Mouse (Mus musculus): ENCODE measurements around the gene Reln. TPM values are rescaled to one million over a fixed set of nuclear protein-coding genes. Genes with fewer than 3 reads are reported as not detected.

Gene Reln
- polyA plus RNA-seq, 1 experiment from 2014 or later, result 10.6 TPM

- no peaks in the 10 kb centered on the region for H3K27me3 ChIP-seq (ENCODE audit: control insufficient read depth, insufficient read depth, low read length)
- H3K4me1 ChIP-seq (replicated peaks; ENCODE audit: control insufficient read depth, insufficient read depth, low read length), result no peaks in the 10 kb centered on the region
- no peak overlapping the region for H3K9ac ChIP-seq (ENCODE audit: low read depth, low read length)
- 62% methylated on average over 2 of the region's 2 CpGs for WGBS
- no peak overlapping the region for H3K4me2 ChIP-seq (replicated peaks; ENCODE audit: low read depth, low read length)
- no peak for DNase-seq (ENCODE audit: low spot score)
- H3K9me3 ChIP-seq (ENCODE audit: control insufficient read depth, low read length), result no peaks in the 10 kb centered on the region; the same call in 1 of the 2 replicates
- H3K4me3 ChIP-seq (ENCODE audit: low read depth, low read length), result no peak overlapping the region
- no peak overlapping the region for H3K27ac ChIP-seq (ENCODE audit: low read depth, low read length)
- no peaks in the 10 kb centered on the region for H3K36me3 ChIP-seq (ENCODE audit: control insufficient read depth, insufficient read depth, low read length)
- no peak for ATAC-seq (ENCODE audit: low FRiP score)
Measured at GRCm38 (mm10) chr5:22139015-22139414, 205.5 kb downstream of the Reln start.

- Histone ChIP-seq H3K4me1 (replicated peaks; ENCODE audit: control insufficient read depth, insufficient read depth, low read length) (no peaks in the 10 kb centered on the region), H3K27ac (ENCODE audit: low read depth, low read length) (no peak overlapping the region), H3K4me3 (ENCODE audit: low read depth, low read length) (no peak overlapping the region), H3K4me2 (replicated peaks; ENCODE audit: low read depth, low read length) (no peak overlapping the region), H3K36me3 (ENCODE audit: control insufficient read depth, insufficient read depth, low read length) (no peaks in the 10 kb centered on the region), H3K9me3 (ENCODE audit: control insufficient read depth, low read length) (no peaks in the 10 kb centered on the region; the same call in 1 of the 2 replicates), H3K27me3 (ENCODE audit: control insufficient read depth, insufficient read depth, low read length) (no peaks in the 10 kb centered on the region), H3K9ac (ENCODE audit: low read depth, low read length) (no peak overlapping the region)
- no peak for DNase-seq (ENCODE audit: low spot score)
- ATAC-seq (ENCODE audit: low FRiP score), result no peak
- WGBS, result 83% methylated on average over 9 of the region's 9 CpGs
Measured at GRCm38 (mm10) chr5:22134402-22134801, 210.1 kb downstream of the Reln start.

- Histone ChIP-seq H3K4me1 (replicated peaks; ENCODE audit: control insufficient read depth, insufficient read depth, low read length) (no peaks in the 10 kb centered on the region), H3K4me3 (ENCODE audit: low read depth, low read length) (no peak overlapping the region), H3K9ac (ENCODE audit: low read depth, low read length) (no peak overlapping the region), H3K36me3 (ENCODE audit: control insufficient read depth, insufficient read depth, low read length) (no peaks in the 10 kb centered on the region), H3K27me3 (ENCODE audit: control insufficient read depth, insufficient read depth, low read length) (no peaks in the 10 kb centered on the region), H3K4me2 (replicated peaks; ENCODE audit: low read depth, low read length) (no peak overlapping the region), H3K27ac (ENCODE audit: low read depth, low read length) (no peak overlapping the region), H3K9me3 (ENCODE audit: control insufficient read depth, low read length) (no peaks in the 10 kb centered on the region)
- ATAC-seq (ENCODE audit: low FRiP score) (no peak), DNase-seq (ENCODE audit: low spot score) (no peak)
- 93% methylated on average over 5 of the region's 5 CpGs for WGBS
Measured at GRCm38 (mm10) chr5:22131730-22132522, 212.6 kb downstream of the Reln start.

- H3K4me1 ChIP-seq (replicated peaks; ENCODE audit: control insufficient read depth, insufficient read depth, low read length), result no peaks in the 10 kb centered on the region
Measured at GRCm38 (mm10) chr5:22127583-22127982, 216.9 kb downstream of the Reln start.

GRCm38 (mm10) chr5:22119296-22119695 is 225.2 kb downstream of the Reln start:
- Histone ChIP-seq H3K4me1 (replicated peaks; ENCODE audit: control insufficient read depth, insufficient read depth, low read length) (no peaks in the 10 kb centered on the region), H3K4me3 (ENCODE audit: low read depth, low read length) (no peak overlapping the region), H3K9ac (ENCODE audit: low read depth, low read length) (no peak overlapping the region), H3K9me3 (ENCODE audit: control insufficient read depth, low read length) (no peaks in the 10 kb centered on the region), H3K27me3 (ENCODE audit: control insufficient read depth, insufficient read depth, low read length) (no peaks in the 10 kb centered on the region), H3K36me3 (ENCODE audit: control insufficient read depth, insufficient read depth, low read length) (no peaks in the 10 kb centered on the region), H3K4me2 (replicated peaks; ENCODE audit: low read depth, low read length) (no peak overlapping the region), H3K27ac (ENCODE audit: low read depth, low read length) (no peak overlapping the region)
- WGBS, result 45% methylated on average over 1 of the region's 1 CpGs
- DNase-seq (ENCODE audit: low spot score) (no peak), ATAC-seq (ENCODE audit: low FRiP score) (no peak)

More at GRCm38 (mm10) chr5:22127583-22127982, 216.9 kb downstream of the Reln start:
- ATAC-seq (ENCODE audit: low FRiP score) (no peak), DNase-seq (ENCODE audit: low spot score) (no peak)
- no peaks in the 10 kb centered on the region for H3K27me3 ChIP-seq (ENCODE audit: control insufficient read depth, insufficient read depth, low read length)
- H3K4me2 ChIP-seq (replicated peaks; ENCODE audit: low read depth, low read length), result no peak overlapping the region
- no peak overlapping the region for H3K27ac ChIP-seq (ENCODE audit: low read depth, low read length)
- H3K9ac ChIP-seq (ENCODE audit: low read depth, low read length), result no peak overlapping the region
- H3K9me3 ChIP-seq (ENCODE audit: control insufficient read depth, low read length), result no peaks in the 10 kb centered on the region
- no peaks in the 10 kb centered on the region for H3K36me3 ChIP-seq (ENCODE audit: control insufficient read depth, insufficient read depth, low read length)
- H3K4me3 ChIP-seq (ENCODE audit: low read depth, low read length), result no peak overlapping the region

GRCm38 (mm10) chr5:22118456-22118855 is 226.0 kb downstream of the Reln start:
- ATAC-seq (ENCODE audit: low FRiP score), result no peak
- Histone ChIP-seq H3K27ac (ENCODE audit: low read depth, low read length) (no peak overlapping the region), H3K4me1 (replicated peaks; ENCODE audit: control insufficient read depth, insufficient read depth, low read length) (no peaks in the 10 kb centered on the region), H3K4me2 (replicated peaks; ENCODE audit: low read depth, low read length) (no peak overlapping the region), H3K36me3 (ENCODE audit: control insufficient read depth, insufficient read depth, low read length) (no peaks in the 10 kb centered on the region), H3K4me3 (ENCODE audit: low read depth, low read length) (no peak overlapping the region), H3K27me3 (ENCODE audit: control insufficient read depth, insufficient read depth, low read length) (no peaks in the 10 kb centered on the region), H3K9me3 (ENCODE audit: control insufficient read depth, low read length) (no peaks in the 10 kb centered on the region), H3K9ac (ENCODE audit: low read depth, low read length) (no peak overlapping the region)
- WGBS, result 61% methylated on average over 6 of the region's 6 CpGs
- no peak for DNase-seq (ENCODE audit: low spot score)

- H3K9ac ChIP-seq (ENCODE audit: low read depth, low read length), result no peak overlapping the region
- H3K4me1 ChIP-seq (replicated peaks; ENCODE audit: control insufficient read depth, insufficient read depth, low read length), result no peaks in the 10 kb centered on the region
- DNase-seq (ENCODE audit: low spot score) (no peak), ATAC-seq (ENCODE audit: low FRiP score) (no peak)
- no peaks in the 10 kb centered on the region for H3K27me3 ChIP-seq (ENCODE audit: control insufficient read depth, insufficient read depth, low read length)
- WGBS, result 85% methylated on average over 9 of the region's 9 CpGs
- no peaks in the 10 kb centered on the region for H3K9me3 ChIP-seq (ENCODE audit: control insufficient read depth, low read length)
- H3K4me2 ChIP-seq (replicated peaks; ENCODE audit: low read depth, low read length), result no peak overlapping the region
- no peaks in the 10 kb centered on the region for H3K36me3 ChIP-seq (ENCODE audit: control insufficient read depth, insufficient read depth, low read length)
- H3K27ac ChIP-seq (ENCODE audit: low read depth, low read length), result no peak overlapping the region
- no peak overlapping the region for H3K4me3 ChIP-seq (ENCODE audit: low read depth, low read length)
Measured at GRCm38 (mm10) chr5:22116922-22117321, 227.6 kb downstream of the Reln start.

GRCm38 (mm10) chr5:22106811-22107485 is 237.6 kb downstream of the Reln start:
- 84% methylated on average over 9 of the region's 9 CpGs for WGBS
- no peaks in the 10 kb centered on the region for H3K9me3 ChIP-seq (ENCODE audit: control insufficient read depth, low read length)
- no peak for DNase-seq (ENCODE audit: low spot score)

GRCm38 (mm10) chr5:22094984-22095383 is 249.5 kb downstream of the Reln start:
- Histone ChIP-seq H3K9me3 (ENCODE audit: control insufficient read depth, low read length) (no peaks in the 10 kb centered on the region), H3K4me1 (replicated peaks; ENCODE audit: control insufficient read depth, insufficient read depth, low read length) (no peaks in the 10 kb centered on the region), H3K4me2 (replicated peaks; ENCODE audit: low read depth, low read length) (no peak overlapping the region), H3K27me3 (ENCODE audit: control insufficient read depth, insufficient read depth, low read length) (no peaks in the 10 kb centered on the region), H3K27ac (ENCODE audit: low read depth, low read length) (no peak overlapping the region), H3K4me3 (ENCODE audit: low read depth, low read length) (no peak overlapping the region), H3K36me3 (ENCODE audit: control insufficient read depth, insufficient read depth, low read length) (no peaks in the 10 kb centered on the region), H3K9ac (ENCODE audit: low read depth, low read length) (no peak overlapping the region)
- ATAC-seq (ENCODE audit: low FRiP score), result no peak
- no peak for DNase-seq (ENCODE audit: low spot score)
- WGBS, result 84% methylated on average over 5 of the region's 5 CpGs

More at GRCm38 (mm10) chr5:22106811-22107485, 237.6 kb downstream of the Reln start:
- no peak overlapping the region for H3K27ac ChIP-seq (ENCODE audit: low read depth, low read length)
- no peak for ATAC-seq (ENCODE audit: low FRiP score)
- H3K9ac ChIP-seq (ENCODE audit: low read depth, low read length), result no peak overlapping the region
- H3K4me3 ChIP-seq (ENCODE audit: low read depth, low read length), result no peak overlapping the region
- no peak overlapping the region for H3K4me2 ChIP-seq (replicated peaks; ENCODE audit: low read depth, low read length)
- H3K36me3 ChIP-seq (ENCODE audit: control insufficient read depth, insufficient read depth, low read length), result no peaks in the 10 kb centered on the region
- H3K27me3 ChIP-seq (ENCODE audit: control insufficient read depth, insufficient read depth, low read length), result no peaks in the 10 kb centered on the region
- H3K4me1 ChIP-seq (replicated peaks; ENCODE audit: control insufficient read depth, insufficient read depth, low read length), result no peaks in the 10 kb centered on the region

Data from hindbrain, embryonic 11.5 days (tissue).